Mouse (Mus musculus) adrenal gland, adult 18-20 months (tissue): Measurements from ENCODE around the gene Gm13271. TPM values are rescaled to one million over a fixed set of nuclear protein-coding genes. Genes with fewer than 3 reads are reported as not detected.

Experiments used
- total RNA-seq, 2 experiments: library from RNA; stranded (reverse); gene quantifications; 1 replicate in 1 of 2; 2 replicates in 1 of 2; pipeline ENCODE4 v1.2.3; 2021

Gene Gm13271
- total RNA-seq, 2 experiments from 2014 or later, result not detected

Other genes starting within 250 kb of the Gm13271 start
- gene Ifnb1, start 232.1 kb upstream of the Gm13271 start, total RNA-seq, result not detected
- gene Ifna15, start 196.6 kb upstream of the Gm13271 start, total RNA-seq, result not detected
- not detected for gene Ifna14, start 183.1 kb upstream of the Gm13271 start, total RNA-seq
- gene Ifna9, start 162.5 kb upstream of the Gm13271 start, total RNA-seq, result not detected
- gene Ifna12, start 151.5 kb upstream of the Gm13271 start, total RNA-seq, result not detected
- not detected for gene C87499, start 120.5 kb upstream of the Gm13271 start, total RNA-seq
- gene Ifna13, start 110.4 kb upstream of the Gm13271 start, total RNA-seq, result not detected
- not detected for gene Ifna16, start 77.9 kb upstream of the Gm13271 start, total RNA-seq
- gene Ifna2, start 71.0 kb upstream of the Gm13271 start, total RNA-seq, result not detected
- gene Ifnab, start 63.5 kb upstream of the Gm13271 start, total RNA-seq, result not detected
- gene Gm26566, start 33.1 kb upstream of the Gm13271 start, total RNA-seq, result under 1 TPM in 1 of 2 experiments, not detected in 1; 0.40 TPM
- 10 to 100 TPM; 77.8 to 85.0 TPM for gene Klhl9, start 32.4 kb upstream of the Gm13271 start, total RNA-seq
- not detected for gene Gm13283, start 5.3 kb downstream of the Gm13271 start, total RNA-seq
- gene Gm13290, start 19.0 kb downstream of the Gm13271 start, total RNA-seq, result not detected
- not detected for gene Gm13289, start 22.1 kb downstream of the Gm13271 start, total RNA-seq
- not detected for gene Gm13272, start 25.0 kb downstream of the Gm13271 start, total RNA-seq
- not detected for gene Ifnz, start 27.3 kb downstream of the Gm13271 start, total RNA-seq
- not detected for gene Gm13276, start 30.8 kb downstream of the Gm13271 start, total RNA-seq
- gene Gm13277, start 33.8 kb downstream of the Gm13271 start, total RNA-seq, result not detected
- gene Gm13278, start 36.7 kb downstream of the Gm13271 start, total RNA-seq, result not detected
- not detected for gene Gm13275, start 39.6 kb downstream of the Gm13271 start, total RNA-seq
- not detected for gene Gm13279, start 42.5 kb downstream of the Gm13271 start, total RNA-seq
- not detected for gene Gm13285, start 44.8 kb downstream of the Gm13271 start, total RNA-seq
- not detected for gene Gm13287, start 48.4 kb downstream of the Gm13271 start, total RNA-seq
- gene Gm13288, start 50.7 kb downstream of the Gm13271 start, total RNA-seq, result not detected
- not detected for gene Ifna7, start 61.4 kb downstream of the Gm13271 start, total RNA-seq
- not detected for gene Ifna11, start 65.1 kb downstream of the Gm13271 start, total RNA-seq
- not detected for gene Ifna6, start 72.5 kb downstream of the Gm13271 start, total RNA-seq
- not detected for gene Ifna5, start 80.7 kb downstream of the Gm13271 start, total RNA-seq
- not detected for gene Ifna4, start 87.0 kb downstream of the Gm13271 start, total RNA-seq
- not detected for gene Ifna1, start 95.2 kb downstream of the Gm13271 start, total RNA-seq
- not detected for gene Ifne, start 125.3 kb downstream of the Gm13271 start, total RNA-seq